Mouse (Mus musculus): ENCODE measurements at regions not wholly inside any gene's neighbourhood (a gene's known extent, or its start where the extent isn't known, plus 50 kb on each side); places are given as distances from the start of the nearest gene placed in this dataset.

DNA sequence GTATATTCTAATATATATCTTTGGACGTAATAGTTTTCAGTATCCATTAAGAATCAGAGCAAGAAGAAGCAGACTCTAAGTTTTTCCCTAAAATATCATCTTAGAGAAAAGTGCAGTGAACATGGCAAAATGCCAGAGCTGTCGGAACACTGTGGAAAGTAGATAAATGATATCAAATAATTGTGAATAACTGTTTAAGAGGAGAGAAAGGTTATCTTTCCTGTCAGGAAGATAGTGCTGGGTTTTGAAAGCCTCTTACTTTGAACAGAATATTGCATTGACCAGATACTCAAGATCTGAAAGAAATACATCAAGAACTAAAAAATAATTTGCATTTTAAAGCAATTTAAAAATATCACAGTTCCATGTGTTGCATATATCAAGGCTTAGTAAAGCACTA, 1549.2 kb downstream of the Pcdh18 start:
- no peak for DNase-seq (ENCODE audit: low spot score in 2 of 2)

DNA sequence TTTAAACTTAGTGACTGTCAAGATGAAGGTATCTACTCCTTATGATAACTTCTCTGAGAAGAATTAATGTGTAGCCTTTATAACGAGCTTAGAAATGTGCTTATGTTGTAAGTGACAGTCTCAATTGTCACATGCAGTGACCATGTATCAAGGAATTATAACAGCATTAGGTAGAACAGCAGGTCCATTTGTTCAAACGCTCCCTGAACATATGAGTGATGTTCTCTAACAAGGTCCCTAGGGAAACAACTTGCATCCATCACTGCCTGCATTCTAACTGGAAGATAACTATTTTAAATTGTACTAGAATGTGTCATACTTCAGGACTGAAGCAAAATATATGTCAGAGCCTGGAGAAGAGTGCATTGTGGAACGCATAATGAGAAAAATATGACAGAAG, 1562.8 kb downstream of the Pcdh18 start:
- DNase-seq (ENCODE audit: low spot score in 2 of 2): no peak

DNA sequence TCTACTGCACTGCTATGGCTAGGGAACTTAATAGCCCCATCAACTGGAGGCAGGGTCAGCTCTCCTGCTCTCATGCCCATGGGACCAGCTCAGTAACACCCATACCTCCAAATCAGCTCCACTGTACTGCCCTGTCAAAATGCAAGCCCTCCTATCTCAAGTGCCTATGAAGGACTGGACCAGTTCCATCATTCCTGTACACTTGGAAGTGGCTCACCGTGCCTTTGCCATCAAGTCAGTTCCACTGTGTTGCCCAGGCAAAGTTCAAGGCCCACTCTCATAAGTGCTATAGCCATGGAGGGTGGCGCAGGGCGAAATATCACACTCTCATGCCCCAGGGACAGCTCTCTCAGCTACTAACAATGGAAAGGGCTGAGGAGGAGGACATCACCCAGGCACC, 1612.2 kb downstream of the Pcdh18 start:
- no peak for DNase-seq (ENCODE audit: low spot score in 2 of 2)

DNA sequence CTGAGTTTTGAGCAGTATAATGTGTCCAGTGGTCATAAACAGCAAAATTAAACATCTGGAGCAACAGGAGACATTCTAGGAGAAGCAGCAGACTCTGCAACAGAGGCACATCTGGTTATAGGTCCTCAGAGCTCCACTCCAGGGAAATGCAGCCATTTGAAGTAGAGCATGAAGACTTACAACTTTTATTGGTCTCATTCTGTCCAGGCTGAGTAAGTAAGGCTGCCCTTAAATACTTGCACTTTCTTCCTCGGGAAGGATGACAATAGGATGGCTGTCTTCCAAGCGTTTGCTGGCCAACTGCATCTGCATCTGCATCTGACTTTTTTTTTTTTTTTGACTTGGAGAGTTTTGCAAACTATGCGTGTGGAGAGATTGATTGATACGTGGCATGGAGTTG, 1622.2 kb downstream of the Pcdh18 start:
- DNase-seq (ENCODE audit: low spot score in 2 of 2): peak in 1 of 2 experiments; percentile 61

DNA sequence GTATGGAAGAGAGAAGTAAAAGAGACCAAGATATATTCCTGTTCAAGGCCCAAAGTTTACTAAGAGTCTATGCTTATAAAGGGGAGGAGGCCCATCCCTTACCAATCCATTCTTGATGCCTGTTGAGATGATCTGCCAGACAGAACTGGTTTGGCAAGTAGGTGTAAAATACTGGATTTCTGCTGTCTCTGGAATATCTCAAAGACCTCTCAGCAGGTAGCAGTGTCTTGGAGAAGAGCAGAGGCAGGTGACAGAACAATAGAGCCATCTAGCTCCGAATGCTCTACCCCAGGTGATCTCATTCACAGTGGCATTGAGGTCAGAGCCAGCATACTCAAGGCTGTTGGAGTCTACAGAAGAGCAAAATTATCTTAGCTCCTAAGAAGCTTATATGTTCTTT, 1632.9 kb downstream of the Pcdh18 start:
- DNase-seq (ENCODE audit: low spot score in 2 of 2): no peak

DNA sequence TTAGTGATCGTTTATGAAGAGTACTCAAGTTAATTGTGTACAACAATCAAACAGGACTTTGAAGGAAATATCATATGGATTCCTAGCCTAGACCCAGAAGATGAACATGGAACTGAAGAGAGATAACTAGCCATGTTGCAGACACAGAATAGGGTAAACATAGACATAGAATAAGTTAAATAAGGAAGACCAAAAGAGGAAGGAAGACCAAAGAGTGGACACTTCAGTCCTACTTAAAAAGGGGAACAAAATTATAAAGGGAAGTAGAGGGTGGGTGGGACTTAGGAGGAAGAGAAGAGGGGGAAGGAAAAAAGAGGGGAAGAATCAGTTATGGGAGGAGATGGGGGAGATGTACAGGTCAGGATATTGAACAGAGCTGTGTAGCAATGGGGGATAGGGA, 1652.8 kb upstream of the Pabpc4l start:
- no peak for DNase-seq (ENCODE audit: low spot score in 2 of 2)

DNA sequence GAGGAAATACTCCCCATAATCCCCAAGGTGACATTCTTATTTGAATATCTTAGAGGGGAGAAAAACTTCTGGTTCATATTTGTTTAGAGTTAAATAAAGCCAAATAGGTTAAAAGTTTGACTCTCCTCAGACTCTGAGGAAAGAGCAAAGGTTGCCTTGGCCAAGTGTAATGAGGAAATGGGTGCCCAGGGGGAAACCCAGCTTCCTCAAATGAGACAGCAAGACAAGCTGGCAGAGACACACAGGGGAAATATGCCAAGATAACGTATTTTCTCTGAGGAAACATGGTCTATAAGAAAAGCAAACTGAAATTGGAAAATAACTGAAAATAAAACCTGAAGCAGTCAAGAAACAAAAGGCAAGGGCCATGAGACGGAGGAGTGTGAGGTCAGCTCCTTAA, 1632.6 kb upstream of the Pabpc4l start:
- no peak for DNase-seq (ENCODE audit: low spot score in 2 of 2)

DNA sequence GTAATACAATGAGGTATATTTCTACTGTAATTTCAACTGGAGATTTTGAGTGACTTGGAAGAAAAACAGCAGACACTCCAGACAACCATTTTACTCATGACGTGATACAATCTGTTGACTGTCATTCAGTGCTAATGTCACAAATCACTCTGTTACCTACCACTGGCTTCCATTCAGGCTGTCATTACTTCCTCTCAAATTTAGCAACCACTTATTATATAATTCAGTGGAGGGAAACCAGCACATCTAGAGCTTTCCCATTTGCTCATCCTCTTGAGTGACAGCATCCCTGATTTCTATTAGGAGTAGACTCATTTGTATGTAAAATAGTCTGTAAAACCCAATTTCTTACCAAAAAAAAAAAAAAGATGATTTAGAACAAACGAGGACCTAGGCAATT, 1627.3 kb upstream of the Pabpc4l start:
- no peak for DNase-seq (ENCODE audit: low spot score in 2 of 2)

DNA sequence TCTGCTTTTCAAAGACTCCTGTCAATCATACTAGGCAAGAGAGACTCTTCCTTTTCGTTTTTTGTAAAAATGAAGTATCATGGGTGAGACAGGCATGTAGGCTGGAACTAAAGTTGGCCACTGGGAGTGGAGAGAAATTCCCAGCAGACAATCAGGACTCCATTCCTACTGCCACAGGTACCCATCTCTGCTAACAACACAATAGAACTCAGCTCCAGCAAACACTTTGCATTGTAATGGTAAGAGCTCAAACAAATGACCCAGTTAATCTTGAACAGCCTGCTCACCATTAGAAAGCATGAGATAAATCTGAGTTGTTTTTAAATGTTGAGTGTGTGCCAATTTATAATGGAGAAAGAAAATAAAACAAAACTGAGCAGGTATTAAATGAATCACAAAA, 1620.6 kb upstream of the Pabpc4l start:
- no peak for DNase-seq (ENCODE audit: low spot score in 2 of 2)

Data from gastrocnemius, postnatal 4 days (tissue).